Mouse (Mus musculus): ENCODE measurements around the gene Polrmt.
A peak's percentile ranks its signal among the peaks of the same experiment; 100 is the strongest.
"Not testable (repeated sequence)": the region's sequence is repeated elsewhere in the genome, so short reads cannot be mapped to it uniquely, and the experiment has no call there.

The Polrmt gene

DNA sequence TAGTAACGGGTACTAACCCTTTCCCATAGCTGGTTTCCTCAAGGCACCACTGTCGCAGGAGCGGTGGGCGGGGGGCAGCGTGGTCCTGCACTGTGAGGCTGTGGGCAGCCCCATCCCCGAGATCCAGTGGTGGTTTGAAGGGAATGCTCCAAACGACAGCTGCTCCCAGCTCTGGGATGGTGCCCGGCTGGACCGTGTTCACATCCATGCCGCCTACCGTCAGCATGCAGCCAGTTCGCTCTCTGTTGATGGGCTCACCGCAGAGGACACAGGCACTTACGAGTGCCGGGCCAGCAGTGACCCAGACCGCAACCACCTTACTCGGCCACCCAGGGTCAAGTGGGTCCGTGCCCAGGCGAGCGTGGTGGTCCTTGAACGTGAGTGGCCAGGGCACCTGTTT lies 37.7 kb downstream of the Polrmt start:
- DNase-seq (ENCODE audit: low spot score) = no peak

DNA sequence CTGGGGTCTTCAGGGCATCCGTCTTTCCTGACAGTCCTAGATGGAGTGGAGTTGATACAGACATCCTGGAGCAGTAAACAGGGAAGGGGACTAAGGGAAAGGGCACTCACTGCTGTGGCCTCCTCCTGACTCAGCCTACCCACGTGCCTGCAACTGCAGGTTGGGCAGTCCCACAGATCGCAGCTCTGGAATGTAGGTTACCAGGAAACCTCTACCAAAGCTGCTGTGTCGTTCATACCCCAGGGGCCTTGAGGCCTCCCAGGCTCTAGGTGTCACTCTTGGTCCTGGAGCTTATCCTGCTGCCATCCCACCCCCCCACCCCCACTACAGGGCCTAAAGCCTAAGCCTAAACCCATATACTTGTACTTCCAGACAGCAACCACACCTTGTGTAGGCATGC lies 38.6 kb downstream of the Polrmt start:
- DNase-seq (ENCODE audit: low spot score) = no peak

DNA sequence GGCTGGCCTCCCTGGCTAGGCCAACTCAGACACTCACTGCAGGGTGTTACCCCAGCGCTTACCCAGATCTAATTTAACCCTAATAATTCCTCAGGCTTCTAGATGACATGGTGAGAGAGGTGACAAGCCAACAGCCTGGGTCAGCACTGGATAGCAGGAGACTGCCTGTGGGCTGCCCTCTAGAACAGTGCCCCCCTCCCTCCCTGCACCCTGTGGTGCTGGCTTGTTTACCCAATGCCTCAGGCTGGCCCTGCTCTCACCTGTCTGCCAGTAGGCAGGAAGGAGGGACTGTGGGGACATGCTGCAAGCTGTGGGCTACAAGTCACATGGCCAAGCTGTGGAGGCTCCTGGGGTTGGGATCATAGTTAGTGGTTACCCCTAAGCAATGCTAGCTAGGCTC lies 39.2 kb downstream of the Polrmt start:
- DNase-seq (ENCODE audit: low spot score) = no peak

DNA sequence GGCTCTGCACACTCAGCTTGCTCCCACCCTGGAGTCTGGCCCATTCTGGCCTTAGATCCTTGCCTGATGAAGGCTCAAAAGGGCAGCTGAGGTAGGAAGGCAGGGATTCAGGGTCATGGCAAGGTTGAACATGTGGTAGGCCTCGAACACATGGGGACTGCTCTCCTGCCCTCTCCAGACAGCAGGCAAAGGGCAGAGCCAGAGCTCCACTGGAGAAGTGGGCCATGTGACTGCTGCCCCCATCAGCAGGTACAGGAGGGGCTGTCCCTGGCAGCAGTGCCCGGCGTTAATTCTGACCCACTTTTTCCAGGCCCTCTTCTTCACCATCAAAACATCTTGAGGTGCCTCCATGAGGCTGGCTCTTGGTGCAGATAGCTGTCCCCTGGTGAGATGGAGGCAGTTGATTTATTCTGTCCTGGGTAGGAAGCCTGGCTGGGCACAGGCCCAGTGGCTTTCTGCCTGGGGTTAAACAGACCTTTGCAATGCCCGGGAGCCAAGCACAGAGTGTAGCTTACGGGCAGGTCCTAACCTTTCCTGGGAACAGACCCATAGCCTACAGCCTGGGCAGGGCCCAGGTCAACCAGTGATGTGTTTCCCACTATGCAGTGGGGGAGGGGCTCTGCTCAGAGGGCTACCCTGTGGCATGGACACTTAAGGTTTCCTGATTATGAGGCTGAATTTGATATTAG lies 39.8 kb downstream of the Polrmt start:
- no peak for DNase-seq (ENCODE audit: low spot score)

DNA sequence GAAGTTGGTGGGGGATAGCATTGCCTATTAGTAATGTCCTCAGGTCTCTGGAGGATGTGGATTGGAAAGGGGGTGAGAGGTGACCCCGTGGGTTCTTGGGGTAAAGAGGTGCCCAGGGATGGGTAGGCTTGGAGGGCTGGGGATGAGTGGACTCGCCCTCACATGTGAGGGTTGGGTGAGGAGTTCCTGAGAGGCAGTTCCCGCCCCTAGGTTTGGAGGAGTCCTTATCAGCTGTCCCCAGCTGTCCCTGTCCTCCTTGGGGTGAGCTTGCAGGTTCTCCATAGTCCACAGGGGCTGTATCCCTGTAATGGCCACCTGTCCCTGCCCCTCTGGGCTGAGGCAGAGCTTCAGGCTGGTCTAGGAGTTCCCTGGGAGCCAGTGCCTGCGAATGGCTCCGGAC lies 40.4 kb downstream of the Polrmt start:
- DNase-seq (ENCODE audit: low spot score) = no peak

DNA sequence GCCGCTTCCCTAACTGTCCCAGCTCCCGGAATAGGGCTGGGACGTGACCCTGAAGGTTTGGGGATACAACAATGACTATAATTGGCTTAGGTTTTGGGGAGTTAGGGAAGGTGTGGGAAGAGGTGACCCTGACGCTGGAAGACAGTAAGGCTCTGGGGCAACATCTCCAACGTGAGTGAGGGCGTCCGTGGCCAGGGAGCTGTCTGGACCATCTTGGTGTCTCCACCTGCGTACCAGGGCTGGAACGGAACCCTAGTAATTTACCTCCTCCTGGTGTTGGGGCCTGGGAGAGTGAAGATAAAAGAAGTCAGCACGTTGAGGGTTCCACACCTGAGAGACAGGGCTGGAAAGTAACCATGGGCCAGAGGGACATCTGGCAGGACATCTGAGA lies 41.4 kb downstream of the Polrmt start:
- no peak for DNase-seq (ENCODE audit: low spot score)

DNA sequence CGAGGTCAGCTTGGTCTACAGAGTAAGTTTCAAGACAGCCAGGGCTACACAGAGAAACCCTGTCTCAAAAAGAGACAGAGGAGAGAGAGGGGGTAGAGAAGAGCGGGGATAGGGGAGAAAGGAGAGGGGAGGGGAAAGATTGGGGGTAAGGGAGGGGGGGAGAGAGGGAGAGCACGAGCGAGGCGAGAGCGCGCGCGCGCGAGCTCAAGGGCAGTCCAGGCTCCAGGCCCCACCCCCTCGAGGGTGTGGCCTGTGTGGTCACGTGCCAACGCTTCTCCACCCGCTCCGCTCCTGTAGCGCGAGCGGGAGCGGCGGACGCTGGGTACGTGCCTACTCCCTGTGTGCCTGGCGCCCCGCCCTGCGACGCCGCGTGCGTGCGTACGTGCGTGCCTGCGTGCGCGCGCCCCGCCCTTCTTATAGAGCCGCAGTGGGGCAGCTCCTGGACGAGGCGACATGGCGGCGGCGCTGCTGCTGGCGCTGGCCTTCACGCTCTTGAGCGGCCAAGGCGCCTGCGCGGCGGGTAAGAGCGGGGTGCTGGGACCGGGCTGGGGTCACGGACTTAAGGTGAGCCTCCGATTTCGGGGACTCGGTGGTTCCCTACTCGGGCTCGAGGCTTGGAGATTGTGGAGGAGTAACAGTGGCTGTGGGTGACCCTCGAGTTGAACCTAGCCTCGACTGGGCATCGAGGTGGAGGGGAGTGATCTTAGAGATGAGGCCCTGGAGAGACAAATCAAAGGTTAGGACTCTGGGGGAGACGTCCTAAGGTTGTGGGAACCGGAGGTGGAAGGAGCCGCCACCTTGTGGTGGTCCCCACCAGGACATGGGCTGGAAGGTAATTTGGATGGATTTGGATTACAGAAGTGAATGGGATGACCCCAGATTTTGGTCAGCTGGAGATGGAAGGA lies 42.1 kb downstream of the Polrmt start, which contains the start of gene Bsg:
Gene Bsg (plus strand): TSS at position 427 of the 905 bp plus-strand sequence.
- peak; percentile 99 for DNase-seq (ENCODE audit: low spot score)

DNA sequence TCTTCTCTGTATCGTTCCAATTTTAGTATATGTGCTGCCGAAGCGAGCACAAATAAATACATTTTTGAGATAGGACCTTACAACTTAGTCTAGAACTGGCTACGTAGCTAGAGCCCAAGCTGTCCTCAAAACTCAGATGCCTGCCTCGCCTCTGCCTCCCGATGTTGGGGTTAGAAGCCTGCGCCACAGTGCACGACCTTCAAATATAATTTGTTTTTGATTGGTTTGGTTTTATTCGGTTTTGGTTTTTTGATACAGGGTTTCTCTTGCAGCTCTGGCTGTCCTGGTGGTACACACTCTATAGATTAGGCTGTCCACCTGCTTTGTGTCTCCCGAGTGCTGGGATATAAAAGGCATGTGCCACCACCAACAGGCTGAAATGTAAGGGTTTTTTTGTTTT lies 42.8 kb downstream of the Polrmt start:
- DNase-seq (ENCODE audit: low spot score) = no peak

DNA sequence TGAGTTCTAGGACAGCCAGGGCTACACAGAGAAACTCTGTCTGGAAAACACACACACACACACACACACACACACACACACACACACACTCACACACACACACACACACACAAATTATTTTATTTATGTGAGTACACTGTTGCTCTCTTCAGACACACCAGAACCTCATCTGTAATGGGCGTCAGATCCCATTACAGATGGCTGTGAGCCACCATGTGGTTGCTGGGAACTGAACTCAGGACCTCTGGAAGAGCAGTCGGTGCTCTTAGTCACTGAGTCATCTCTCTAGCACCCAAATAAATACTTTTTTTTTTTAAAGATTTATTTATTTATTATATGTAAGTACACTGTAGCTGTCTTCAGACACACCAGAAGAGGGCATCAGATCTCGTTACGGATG lies 43.4 kb downstream of the Polrmt start:
- not testable (repeated sequence) for DNase-seq (ENCODE audit: low spot score)

DNA sequence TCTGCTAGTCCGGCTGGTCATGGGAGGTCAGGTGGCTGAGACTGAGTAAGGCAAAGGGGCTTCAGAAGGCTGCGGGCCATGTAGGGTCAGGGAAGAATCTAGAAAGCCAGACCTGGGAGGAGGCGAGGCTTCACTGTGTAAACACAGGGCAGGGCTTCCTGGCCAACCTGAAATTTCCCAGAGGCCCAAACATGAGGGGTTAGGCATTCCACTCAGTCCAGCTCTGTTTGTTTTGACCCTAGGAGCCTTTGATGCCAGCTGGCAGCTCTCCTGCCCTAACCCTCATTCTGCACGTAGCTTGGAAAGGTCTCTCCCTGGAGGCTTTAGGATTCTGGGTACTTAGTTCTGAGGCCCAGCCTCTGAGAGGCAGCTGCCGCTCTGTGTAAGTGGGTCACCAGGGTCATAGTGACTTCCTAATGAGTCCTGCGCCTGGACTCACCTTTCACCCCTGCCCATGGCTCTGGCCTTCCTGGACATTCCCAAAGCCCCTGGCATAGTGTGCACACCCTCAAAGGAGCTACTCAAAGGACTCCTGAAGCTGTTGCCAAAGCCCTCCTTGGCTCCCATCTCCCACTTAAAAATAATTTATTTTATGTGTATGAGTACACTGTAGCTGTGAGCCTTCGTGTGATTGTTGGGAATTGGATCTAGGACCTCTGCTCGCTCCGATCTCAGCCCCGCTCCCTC lies 44.8 kb downstream of the Polrmt start:
- no peak for DNase-seq (ENCODE audit: low spot score)

DNA sequence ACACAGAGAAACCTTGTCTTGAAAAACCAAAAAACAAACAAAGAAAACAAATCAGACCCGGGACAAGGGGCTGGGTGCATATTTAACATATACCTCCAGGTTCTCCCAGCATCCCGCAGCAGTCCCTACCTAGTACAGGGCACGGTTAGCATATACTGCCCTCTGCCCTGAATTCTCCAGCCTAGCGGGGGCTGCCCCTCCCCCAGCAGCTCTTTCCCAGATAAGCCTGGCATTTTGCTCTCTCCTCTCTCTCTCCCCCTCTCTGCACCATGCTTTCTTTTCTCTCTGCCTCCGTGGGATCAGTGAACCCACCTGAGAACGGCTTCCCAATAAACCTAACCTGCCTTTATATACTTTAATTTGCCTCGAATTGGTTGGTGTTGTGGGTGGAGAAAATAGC lies 45.7 kb downstream of the Polrmt start:
- no peak for DNase-seq (ENCODE audit: low spot score)

DNA sequence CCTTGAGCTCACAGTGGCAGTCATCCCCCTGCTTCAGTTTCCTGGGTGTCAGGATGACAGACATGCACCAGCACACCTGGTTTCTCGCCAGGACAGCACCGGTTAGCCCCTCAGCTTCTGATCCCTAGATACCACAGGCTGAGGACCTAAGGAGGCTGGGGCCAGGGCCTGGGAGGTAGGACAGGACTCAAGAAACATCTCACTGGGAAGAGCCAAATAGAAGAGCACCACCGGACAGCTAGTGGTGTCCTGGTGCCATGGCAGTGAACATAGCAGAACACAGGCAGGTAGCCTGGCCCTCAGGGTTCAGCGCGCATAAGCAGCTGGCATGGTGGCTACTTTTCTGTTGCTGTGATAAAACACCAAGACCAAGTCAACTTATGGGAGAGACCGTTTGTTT lies 47.9 kb downstream of the Polrmt start:
- DNase-seq (ENCODE audit: low spot score) = no peak

DNA sequence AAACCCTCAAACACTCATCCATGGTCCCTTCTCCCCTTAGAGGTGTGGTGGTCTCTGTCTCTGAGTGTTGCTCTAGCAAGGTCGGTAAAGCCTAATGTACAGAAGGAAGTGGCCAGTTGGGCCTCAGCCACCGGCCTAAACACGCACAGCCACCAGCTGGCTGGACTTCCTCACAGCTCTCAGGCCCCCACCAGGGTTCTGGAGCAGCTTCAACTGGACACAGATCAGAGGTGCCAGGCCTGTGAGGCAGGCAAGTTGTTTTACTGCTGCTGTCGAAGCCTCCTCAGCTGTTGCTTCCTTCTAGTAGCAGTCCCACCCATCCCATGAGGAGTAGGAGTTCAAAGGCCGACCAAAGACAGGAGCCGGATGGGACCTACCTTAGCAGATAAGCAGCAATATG lies 48.5 kb downstream of the Polrmt start:
- no peak for DNase-seq (ENCODE audit: low spot score)

DNA sequence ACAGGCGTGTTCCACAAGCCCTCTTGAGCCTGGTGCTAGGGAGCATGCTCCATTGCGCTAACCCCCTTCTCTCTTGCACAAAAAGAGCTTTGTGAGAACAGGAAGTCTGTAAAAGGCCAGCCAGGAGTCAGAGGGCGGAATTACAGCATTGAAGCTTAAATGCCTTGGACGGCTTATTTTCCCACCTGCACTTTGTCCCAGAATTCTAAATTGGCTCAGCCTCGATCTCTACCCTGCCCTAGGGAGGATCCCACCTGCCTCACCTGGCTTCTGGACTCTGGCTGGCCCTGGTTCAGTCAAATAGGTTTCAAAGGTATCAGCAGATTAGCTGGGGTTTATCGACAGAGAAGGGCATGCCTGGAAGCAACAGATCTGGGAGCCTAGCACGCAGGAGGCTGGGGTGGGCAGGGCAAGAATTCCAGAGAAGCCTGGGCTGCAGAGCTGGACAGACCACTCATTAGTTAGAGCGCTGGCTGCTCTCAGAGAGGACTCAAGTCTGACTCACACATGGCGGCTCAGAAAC lies 50.2 kb downstream of the Polrmt start:
- DNase-seq (ENCODE audit: low spot score) = no peak

DNA sequence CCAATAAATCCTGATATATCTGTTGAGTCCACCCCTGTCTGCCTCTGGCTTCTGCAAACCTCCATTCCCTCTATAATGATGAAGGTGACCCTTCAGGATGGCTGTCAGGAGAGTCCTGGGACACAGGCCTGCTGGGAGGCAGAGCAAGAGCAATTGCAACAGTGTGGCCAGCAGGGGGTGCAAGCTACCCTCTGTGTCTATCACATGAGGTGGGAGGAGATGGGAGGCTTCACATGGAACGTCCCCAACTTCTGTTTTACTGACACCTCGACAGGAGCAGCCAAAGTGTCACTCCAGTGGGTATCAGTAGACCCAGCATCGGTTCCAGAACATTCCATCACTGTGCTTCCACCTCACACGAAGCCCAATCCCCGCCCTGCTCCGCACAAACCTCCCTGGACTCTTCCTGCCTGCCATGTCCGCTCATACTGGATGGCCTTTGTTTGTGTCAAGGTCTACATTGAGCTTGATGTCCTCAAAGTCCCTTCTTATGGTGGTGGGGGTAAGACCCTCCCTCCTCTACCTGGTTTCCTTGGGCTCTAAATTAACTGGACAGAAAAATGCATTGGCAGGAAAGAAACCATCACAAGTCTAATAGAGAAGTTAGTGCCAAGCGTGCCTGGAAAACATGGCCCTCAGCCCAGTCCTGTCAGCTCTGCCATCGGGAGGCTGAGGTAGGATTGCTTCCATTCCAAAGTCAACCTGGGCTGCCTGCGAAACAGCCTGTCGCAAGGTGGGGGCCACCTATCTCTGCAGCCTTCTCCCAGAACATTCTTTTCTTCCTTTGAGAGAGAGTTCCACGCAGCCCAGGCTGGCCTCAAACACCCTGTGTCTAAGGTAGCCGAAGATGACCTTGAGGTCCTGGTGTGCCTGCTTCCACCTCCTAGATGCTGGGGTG lies 50.9 kb downstream of the Polrmt start:
- DNase-seq (ENCODE audit: low spot score) = peak; percentile 67

DNA sequence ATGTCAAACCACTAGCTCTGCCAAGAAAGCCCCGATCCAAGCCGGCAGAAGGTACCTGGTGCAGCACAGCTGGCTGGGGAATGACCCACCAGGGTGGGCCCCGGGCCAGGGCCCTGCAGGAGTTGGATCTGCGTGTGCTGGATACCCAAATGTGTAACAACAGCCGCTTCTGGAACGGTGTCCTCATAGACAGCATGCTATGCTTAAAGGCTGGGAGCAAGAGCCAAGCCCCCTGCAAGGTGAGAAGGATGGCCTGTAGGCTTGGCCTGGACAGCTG lies 52.1 kb downstream of the Polrmt start:
- DNase-seq (ENCODE audit: low spot score) = no peak

DNA sequence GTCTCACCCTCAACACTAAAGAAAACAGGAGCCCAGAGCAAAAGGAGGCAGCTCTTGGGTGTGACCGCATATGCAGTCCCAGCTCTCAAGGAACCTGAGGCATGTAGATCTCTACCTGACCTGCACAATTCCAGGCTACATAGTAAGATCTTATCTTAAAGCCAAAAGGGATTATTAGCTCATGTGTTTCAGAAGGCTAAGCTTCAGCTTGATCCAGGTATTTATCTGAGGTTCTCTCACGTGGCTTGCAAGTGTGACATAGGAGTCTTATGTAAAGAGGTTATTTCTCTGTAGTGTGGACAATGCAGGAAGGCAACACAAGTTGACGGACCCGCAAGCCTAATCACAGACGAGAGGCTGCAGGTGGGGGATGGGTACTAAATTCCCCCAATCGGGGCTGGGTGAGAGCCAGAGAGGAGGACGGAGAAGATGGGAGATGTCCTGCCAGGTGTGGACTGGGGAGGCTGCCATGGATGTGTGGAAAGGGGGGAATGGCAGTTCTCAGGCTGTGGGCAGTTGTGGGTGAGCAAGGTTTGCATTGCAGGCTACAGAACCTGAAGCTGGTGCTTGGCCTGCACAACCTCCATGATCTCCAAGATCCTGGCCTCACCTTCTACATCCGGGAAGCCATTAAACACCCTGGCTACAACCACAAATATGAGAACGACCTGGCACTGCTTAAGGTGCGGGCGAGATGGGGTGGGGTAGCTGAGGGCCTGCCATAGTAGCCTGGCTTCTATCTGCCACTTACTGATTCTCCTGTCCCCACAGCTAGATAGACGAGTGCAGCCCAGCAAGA lies 52.6 kb downstream of the Polrmt start:
- no peak for DNase-seq (ENCODE audit: low spot score)

DNA sequence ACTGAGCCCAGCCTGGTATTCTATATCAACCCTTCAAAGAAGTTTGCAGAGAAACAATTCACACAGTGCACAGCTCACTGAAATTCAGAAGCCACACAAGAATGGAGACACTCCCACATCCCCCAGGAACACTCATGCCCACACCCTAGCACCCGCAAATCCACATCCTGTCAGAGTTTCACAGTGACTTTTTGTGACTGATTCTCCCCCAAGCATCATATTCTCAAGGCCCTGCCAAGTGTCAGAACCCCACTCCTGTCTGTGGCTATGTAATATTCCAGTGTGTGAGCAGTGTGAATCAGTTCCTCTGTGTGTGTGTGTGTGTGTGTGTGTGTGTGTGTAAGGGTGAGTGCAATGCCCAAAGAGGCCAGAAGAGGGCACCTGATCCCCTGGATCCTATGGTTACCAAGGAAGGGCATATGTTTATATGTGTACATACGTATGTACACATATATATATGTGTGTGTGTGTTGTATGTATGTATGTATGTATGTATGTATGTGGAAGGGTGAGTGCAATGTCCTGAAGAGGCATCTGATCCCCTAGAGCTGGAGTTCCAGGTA lies 54.3 kb downstream of the Polrmt start:
- peak; percentile 45 for DNase-seq (ENCODE audit: low spot score)

DNA sequence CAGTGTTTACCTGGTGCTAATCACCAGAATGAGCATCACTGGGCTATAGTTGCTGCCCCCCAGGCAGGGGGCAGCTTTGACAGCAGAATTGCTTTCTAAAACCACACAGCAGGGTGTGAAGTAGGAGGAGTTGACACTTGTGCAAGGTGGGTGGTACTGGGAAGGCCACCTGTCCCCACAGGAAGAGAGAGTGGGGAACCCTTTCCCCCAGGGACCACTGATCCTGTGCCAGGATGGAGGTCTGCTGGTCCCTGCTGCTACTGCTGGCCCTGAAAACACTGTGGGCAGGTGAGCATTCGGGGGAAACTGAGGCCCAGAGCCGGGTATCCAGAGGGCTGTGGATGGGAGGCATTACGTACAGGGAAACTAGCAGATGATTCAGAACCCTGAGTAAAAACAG lies 57.2 kb downstream of the Polrmt start:
- no peak for DNase-seq (ENCODE audit: low spot score)

DNA sequence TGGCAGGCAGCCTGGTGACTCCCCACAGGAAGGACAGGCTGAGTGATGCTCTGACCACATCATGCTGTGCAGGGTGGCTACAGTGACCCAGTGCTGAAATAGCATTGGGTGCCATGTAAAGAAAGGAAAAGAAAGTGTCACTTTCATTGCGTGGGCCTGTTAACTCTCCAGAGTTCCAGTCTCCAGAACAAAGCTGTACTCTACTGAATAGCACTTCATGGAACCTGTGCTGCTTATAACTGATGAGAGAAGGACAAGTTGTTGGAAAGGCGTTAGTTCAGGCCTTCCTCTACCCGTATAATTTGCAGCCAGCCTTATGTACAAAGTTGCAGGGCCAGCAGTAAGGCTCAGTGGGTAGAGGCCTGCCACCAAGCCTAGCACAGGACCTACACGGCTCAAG lies 57.7 kb downstream of the Polrmt start, which contains the start of gene Gzmm:
Gene Gzmm (plus strand): TSS at position 301 of the 400 bp plus-strand sequence.
- no peak for DNase-seq (ENCODE audit: low spot score)

DNA sequence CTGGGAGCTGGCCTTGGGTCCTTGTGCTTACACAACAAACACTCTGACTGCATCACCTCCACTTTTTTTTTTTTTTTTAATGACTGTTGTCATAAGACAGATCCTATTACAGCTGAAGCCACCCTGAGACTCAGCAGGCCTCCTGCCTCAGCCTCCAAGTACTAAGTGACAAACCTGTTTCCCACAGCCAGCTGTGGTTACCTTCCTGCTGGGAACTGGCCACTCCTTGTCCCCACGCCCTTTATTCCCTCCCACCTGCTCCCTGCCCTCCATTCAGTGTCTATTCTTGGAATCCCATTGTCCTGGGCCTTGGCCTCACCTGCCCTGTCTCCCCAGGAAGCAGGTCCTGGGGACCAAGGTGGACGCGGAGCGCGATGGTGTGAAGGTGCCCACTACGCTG lies 58.9 kb downstream of the Polrmt start:
- no peak for DNase-seq (ENCODE audit: low spot score)

Measured in T-cell, adult 2 months (primary cell).